Mouse (Mus musculus) thymus, postnatal 4 days (tissue): ENCODE measurements around the gene Sds.

Source experiments
- DNase-seq: peaks from one replicate; pipeline ENCODE4 v3.0.0; 2021

The Sds gene

GRCm38 (mm10) chr5:120476296-120476695, at the start of gene Sds:
Gene Sds (plus strand): TSS chr5:120476526.
- DNase-seq: no peak

GRCm38 (mm10) chr5:120426572-120426971, 49.8 kb upstream of the Sds start:
- DNase-seq: no peak

GRCm38 (mm10) chr5:120427451-120427938, 48.8 kb upstream of the Sds start:
- DNase-seq: no peak

GRCm38 (mm10) chr5:120428189-120428838, 48.0 kb upstream of the Sds start:
- no peak for DNase-seq

- no peak for DNase-seq
Observed at GRCm38 (mm10) chr5:120428990-120429389, 47.3 kb upstream of the Sds start.

GRCm38 (mm10) chr5:120429692-120430091, 46.6 kb upstream of the Sds start:
- DNase-seq: no peak

- no peak for DNase-seq
Observed at GRCm38 (mm10) chr5:120431001-120431583, 45.2 kb upstream of the Sds start.

- DNase-seq: no peak
Observed at GRCm38 (mm10) chr5:120431649-120432485, 44.5 kb upstream of the Sds start, which contains the start of gene Lhx5. Gene Lhx5 (plus strand): TSS chr5:120431699.

GRCm38 (mm10) chr5:120432486-120433015, 43.8 kb upstream of the Sds start:
- DNase-seq: no peak

- no peak for DNase-seq
Observed at GRCm38 (mm10) chr5:120433135-120433760, 43.1 kb upstream of the Sds start.

- no peak for DNase-seq
Observed at GRCm38 (mm10) chr5:120434231-120434735, 42.0 kb upstream of the Sds start.

GRCm38 (mm10) chr5:120435006-120435681, 41.2 kb upstream of the Sds start:
- DNase-seq: no peak

- no peak for DNase-seq
Observed at GRCm38 (mm10) chr5:120435731-120436501, 40.4 kb upstream of the Sds start.

- no peak for DNase-seq
Observed at GRCm38 (mm10) chr5:120436885-120437495, 39.3 kb upstream of the Sds start.

- DNase-seq: no peak
Observed at GRCm38 (mm10) chr5:120437539-120437938, 38.8 kb upstream of the Sds start.

- DNase-seq: no peak
Observed at GRCm38 (mm10) chr5:120437986-120438385, 38.3 kb upstream of the Sds start.

- no peak for DNase-seq
Observed at GRCm38 (mm10) chr5:120438469-120438868, 37.9 kb upstream of the Sds start.

GRCm38 (mm10) chr5:120438991-120439710, 37.2 kb upstream of the Sds start:
- DNase-seq: no peak

GRCm38 (mm10) chr5:120439887-120440670, 36.2 kb upstream of the Sds start:
- DNase-seq: no peak
